Mouse (Mus musculus): ENCODE measurements at regions not wholly inside any gene's neighbourhood (a gene's known extent, or its start where the extent isn't known, plus 50 kb on each side); places are given as distances from the start of the nearest gene placed in this dataset.

DNA sequence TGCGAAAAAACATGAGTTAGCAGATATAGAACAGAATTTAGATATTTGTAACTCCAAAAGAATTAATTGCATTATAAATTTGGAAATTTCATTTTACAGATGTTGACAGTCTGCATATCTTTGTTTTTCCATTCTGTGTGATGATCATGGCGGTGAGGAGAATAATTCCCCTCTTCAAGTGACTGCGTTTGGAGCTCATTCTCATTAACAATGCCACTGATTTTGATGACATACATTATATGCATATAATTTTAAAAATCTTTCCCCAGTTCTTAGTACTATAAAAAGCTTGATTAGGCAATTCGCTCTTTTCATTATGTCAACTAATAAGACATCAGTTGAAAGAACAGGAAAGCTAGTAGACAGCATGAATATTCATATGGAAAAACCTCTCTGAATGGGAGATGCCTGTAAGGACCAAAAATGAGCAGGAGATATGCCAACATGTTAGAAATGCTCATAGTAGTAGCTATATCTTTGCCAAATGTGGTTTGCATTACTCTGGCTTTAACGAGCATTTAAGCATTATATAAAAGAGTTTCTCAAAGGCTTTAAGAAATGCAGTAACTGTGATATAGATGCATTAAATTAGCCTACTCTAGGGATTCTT, 849.2 kb upstream of the Cldn34c4 start:
- ATAC-seq (replicated peaks in 1 of 2; ENCODE audit: insufficient read depth in 1 of 2, low FRiP score in 2 of 2, low TSS enrichment in 1 of 2, low read depth in 1 of 2, poor library complexity in 2 of 2, severe bottlenecking in 2 of 2), result no peak

DNA sequence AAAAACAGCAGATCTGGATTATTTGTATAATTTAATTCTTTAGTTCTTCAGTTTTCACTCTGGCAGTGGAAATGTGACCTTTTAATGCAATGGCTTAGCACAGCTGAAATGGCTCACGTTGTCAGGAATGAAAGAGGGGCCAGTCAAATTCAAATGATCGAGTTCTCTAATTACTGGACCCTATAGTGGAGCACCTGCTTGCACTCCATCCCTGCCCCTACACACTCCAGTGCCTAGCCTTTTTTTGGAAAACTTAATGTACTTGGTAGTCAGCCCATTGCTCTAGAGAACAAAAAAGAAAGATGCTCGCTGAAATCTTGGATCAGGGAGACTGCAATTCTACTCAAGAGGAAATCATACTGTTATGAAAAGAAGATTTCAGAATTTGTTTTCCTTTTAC, 841.0 kb upstream of the Cldn34c4 start:
- ATAC-seq (replicated peaks in 1 of 2; ENCODE audit: insufficient read depth in 1 of 2, low FRiP score in 2 of 2, low TSS enrichment in 1 of 2, low read depth in 1 of 2, poor library complexity in 2 of 2, severe bottlenecking in 2 of 2), result no peak

DNA sequence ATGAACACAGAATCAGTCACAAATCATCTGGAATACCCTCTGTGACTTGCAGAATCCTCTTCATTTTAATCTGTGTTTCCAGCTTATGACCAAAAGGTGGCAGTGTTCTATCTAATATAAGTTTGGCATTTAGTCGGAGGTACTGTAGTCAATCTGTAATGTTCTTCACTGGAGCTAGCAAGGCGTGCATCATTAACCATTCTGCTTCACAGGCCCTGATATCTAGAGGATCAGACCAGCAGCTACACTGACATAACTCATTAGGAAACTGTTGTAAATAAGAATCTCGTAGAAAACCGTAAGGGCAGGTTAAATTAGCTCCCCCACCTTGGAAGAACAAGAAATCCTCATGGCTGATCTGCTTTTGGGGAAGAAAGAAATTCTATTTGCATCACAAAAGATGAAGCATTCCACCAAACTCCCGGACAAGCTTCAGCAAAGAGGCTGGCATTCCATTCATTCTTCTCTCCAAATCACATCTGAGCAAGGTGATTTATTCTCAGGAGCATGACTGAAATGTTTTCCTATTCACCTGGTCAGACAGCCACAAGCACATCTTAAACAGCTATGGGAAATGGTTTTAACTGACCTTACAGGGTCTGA, 840.0 kb upstream of the Cldn34c4 start:
- 0 out of 4 replicates have a peak, but pooled peaks of 1 of the 2 experiments have one; percentile 22 for ATAC-seq (replicated peaks in 1 of 2; ENCODE audit: insufficient read depth in 1 of 2, low FRiP score in 2 of 2, low TSS enrichment in 1 of 2, low read depth in 1 of 2, poor library complexity in 2 of 2, severe bottlenecking in 2 of 2)

All from hematopoietic stem cell, adult 5-6 weeks (primary cell).